Mouse (Mus musculus): ENCODE measurements around the gene Alg9. TPM values are rescaled to one million over a fixed set of nuclear protein-coding genes. Genes with fewer than 3 reads are reported as not detected.

The Alg9 gene
- polyA plus RNA-seq, 1 experiment from 2014 or later: 27.5 TPM

GRCm38 (mm10) chr9:50740867-50741784, 33.7 kb upstream of the Alg9 start:
- POLR2A ChIA-PET: interaction anchor here (1.2 to 1.4 kb wide), 2 partner anchors 14 to 26 kb away, joined by 3 to 6 read pairs; no protein-coding TSS in a partner anchor
- in situ Hi-C loops (cut with MboI; ENCODE audit: low pct_unique_long_range_greater_than_20kb): no loop called here
- CTCF ChIA-PET: interaction anchor here (0.8 to 3.0 kb wide), 5 partner anchors 9 to 21 kb away, joined by 3 to 11 read pairs (median 4); partner anchors contain the start of gene Hspb2
- no peak for DNase-seq (ENCODE audit: low read depth, low spot score)
- peak; percentile 70 for ATAC-seq
- H3K27me3 ChIP-seq: no peaks in the 10 kb centered on the region
- no peak for TF ChIP-seq CTCF (IDR thresholded peaks at IDR 0.05)

DNA sequence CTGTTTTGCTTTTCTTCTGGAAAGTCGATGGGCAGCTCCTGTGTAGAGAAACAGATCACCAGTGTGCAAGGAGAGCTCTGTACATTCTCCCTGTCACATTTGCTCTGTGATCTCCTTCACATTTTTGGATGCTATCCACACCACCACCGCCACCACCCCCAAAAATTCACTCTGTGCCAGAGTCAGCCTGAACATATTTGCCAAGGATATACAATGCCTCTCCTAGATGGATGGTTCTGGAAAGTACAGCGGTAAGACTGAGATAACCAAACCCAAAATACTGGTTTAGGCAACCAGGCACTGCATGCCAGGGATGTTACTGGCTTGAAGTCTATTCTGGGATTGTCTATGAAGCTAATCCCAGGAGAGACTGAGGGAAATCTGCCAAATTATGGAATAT, 32.6 kb upstream of the Alg9 start:
- ChIA-PET CTCF (interaction anchor here (0.7 to 3.0 kb wide), 5 partner anchors 10 to 26 kb away, joined by 3 to 11 read pairs (median 4); partner anchors contain the start of genes Fdxacb1 and Hspb2), POLR2A (interaction anchor here (1.2 kb wide), 1 partner anchor 15 kb away, joined by 3 read pairs; no protein-coding TSS in a partner anchor)
- in situ Hi-C loops (cut with MboI; ENCODE audit: low pct_unique_long_range_greater_than_20kb): no loop called here
- DNase-seq (ENCODE audit: low read depth, low spot score) (no peak), ATAC-seq (no peak)
- TF ChIP-seq CTCF (IDR thresholded peaks at IDR 0.05): no peak
- no peaks in the 10 kb centered on the region for H3K27me3 ChIP-seq

- no peaks in the 10 kb centered on the region for H3K27me3 ChIP-seq
- TF ChIP-seq CTCF (IDR thresholded peaks at IDR 0.05): no peak
- POLR2A ChIA-PET: no interaction called here
- no peak for DNase-seq (ENCODE audit: low read depth, low spot score)
- in situ Hi-C loops (cut with MboI; ENCODE audit: low pct_unique_long_range_greater_than_20kb): no loop called here
- ATAC-seq: no peak
- CTCF ChIA-PET: interaction anchor here (3.0 kb wide), 1 partner anchor 10 kb away, joined by 11 read pairs; the partner anchor contains the start of gene Hspb2
These were observed 32.1 kb upstream of the Alg9 start for GRCm38 (mm10) chr9:50742744-50743143.

- ATAC-seq: no peak
- POLR2A ChIA-PET: interaction anchor here (2.0 kb wide), 1 partner anchor 19 kb away, joined by 6 read pairs; no protein-coding TSS in a partner anchor
- DNase-seq (ENCODE audit: low read depth, low spot score): no peak
- in situ Hi-C loops (cut with MboI; ENCODE audit: low pct_unique_long_range_greater_than_20kb): no loop called here
- CTCF ChIA-PET: interaction anchor here (0.8 to 1.3 kb wide), 3 partner anchors 17 to 25 kb away, joined by 3 to 5 read pairs (median 4); no protein-coding TSS in a partner anchor
- H3K27me3 ChIP-seq: no peaks in the 10 kb centered on the region
- no peak for TF ChIP-seq CTCF (IDR thresholded peaks at IDR 0.05)
These were observed 29.0 kb upstream of the Alg9 start for GRCm38 (mm10) chr9:50745806-50746205.

- TF ChIP-seq CTCF (IDR thresholded peaks at IDR 0.05): no peak
- DNase-seq (ENCODE audit: low read depth, low spot score) (no peak), ATAC-seq (peak; percentile 41)
- ChIA-PET CTCF (interaction anchor here (0.8 to 1.3 kb wide), 3 partner anchors 16 to 24 kb away, joined by 3 to 5 read pairs (median 4); no protein-coding TSS in a partner anchor), POLR2A (interaction anchor here (2.0 kb wide), 1 partner anchor 19 kb away, joined by 6 read pairs; no protein-coding TSS in a partner anchor)
- in situ Hi-C loops (cut with MboI; ENCODE audit: low pct_unique_long_range_greater_than_20kb): no loop called here
- H3K27me3 ChIP-seq: no peaks in the 10 kb centered on the region
These were observed 28.6 kb upstream of the Alg9 start, which contains the start of gene 2310030G06Rik for GRCm38 (mm10) chr9:50746214-50746677. Gene 2310030G06Rik, minus strand, starts transcription at chr9:50746536.

GRCm38 (mm10) chr9:50750706-50751105, 24.1 kb upstream of the Alg9 start:
- ChIA-PET CTCF (no interaction called here), POLR2A (no interaction called here)
- no peaks in the 10 kb centered on the region for H3K27me3 ChIP-seq
- in situ Hi-C loops (cut with MboI; ENCODE audit: low pct_unique_long_range_greater_than_20kb): no loop called here
- no peak for TF ChIP-seq CTCF (IDR thresholded peaks at IDR 0.05)
- DNase-seq (ENCODE audit: low read depth, low spot score): no peak
- no peak for ATAC-seq

DNA sequence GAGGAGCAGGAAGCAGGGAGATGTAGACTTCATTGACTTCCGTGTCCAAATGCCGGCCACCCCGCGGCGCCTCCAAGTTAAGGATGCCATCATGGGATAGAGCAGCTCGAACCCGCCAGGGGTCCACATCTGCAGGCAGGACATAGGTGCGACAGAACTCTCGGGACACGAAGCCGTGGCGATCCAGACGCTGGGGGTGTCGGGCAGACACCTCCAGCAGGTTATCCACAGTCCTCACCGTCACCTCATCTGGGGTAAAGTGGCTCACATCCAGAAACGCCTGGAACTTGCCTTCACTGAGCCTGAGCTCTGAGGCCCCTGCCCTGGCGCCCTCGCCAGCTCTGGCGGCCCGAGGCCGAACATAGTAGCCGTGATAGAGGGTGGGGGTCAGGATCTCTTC, 23.5 kb upstream of the Alg9 start, which contains the start of gene Cryab:
Gene Cryab (plus strand): TSS at position 3 of the 400 bp plus-strand sequence.
- DNase-seq (ENCODE audit: low read depth, low spot score) (no peak), ATAC-seq (no peak)
- POLR2A ChIA-PET: no interaction called here
- TF ChIP-seq CTCF (IDR thresholded peaks at IDR 0.05): no peak
- CTCF ChIA-PET: no interaction called here
- in situ Hi-C loops (cut with MboI; ENCODE audit: low pct_unique_long_range_greater_than_20kb): no loop called here
- no peaks in the 10 kb centered on the region for H3K27me3 ChIP-seq

- in situ Hi-C loops (cut with MboI; ENCODE audit: low pct_unique_long_range_greater_than_20kb): no loop called here
- no peak for DNase-seq (ENCODE audit: low read depth, low spot score)
These were observed 22.7 kb upstream of the Alg9 start, which contains the start of gene Hspb2 for GRCm38 (mm10) chr9:50752054-50752602. Gene Hspb2, minus strand, starts transcription at chr9:50752354.

DNA sequence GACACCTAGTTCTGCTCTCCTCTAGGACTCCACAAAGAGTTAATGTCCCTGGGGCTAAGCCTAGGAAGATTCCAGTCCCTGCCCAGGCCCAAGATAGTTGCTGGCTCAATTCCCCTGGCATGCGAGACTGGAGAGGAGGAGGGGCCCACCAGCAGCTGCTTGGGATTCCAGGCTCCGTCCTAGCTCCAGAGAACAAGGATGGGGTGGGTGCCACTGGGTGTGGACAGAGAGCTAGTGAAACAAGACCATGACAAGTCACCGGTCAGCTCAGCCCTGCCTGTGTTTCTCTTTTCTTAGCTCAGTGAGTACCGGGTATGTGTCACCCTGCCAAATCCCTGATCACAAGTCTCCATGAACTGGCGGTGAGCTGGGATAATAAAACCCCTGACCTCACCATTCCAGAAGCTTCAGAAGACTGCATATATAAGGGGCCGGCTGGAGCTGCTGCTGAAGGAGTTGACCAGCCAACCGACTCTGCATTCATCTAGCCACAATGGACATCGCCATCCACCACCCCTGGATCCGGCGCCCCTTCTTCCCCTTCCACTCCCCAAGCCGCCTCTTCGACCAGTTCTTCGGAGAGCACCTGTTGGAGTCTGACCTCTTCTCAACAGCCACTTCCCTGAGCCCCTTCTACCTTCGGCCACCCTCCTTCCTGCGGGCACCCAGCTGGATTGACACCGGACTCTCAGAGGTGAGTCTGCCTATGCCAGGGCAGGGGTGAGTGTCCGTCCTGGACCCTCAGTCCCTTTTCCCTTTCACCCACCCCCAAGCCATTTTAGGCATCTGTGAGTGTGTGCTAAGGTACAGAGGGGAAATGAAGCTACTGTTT, 21.8 kb upstream of the Alg9 start:
- H3K27me3 ChIP-seq: no peaks in the 10 kb centered on the region
- ATAC-seq (peak; percentile 90), DNase-seq (ENCODE audit: low read depth, low spot score) (peak; percentile 95)
- POLR2A ChIA-PET: interaction anchor here (1.1 to 2.4 kb wide), 2 partner anchors 16 to 26 kb away, joined by 5 to 12 read pairs; no protein-coding TSS in a partner anchor
- no peak for TF ChIP-seq CTCF (IDR thresholded peaks at IDR 0.05)
- in situ Hi-C loops (cut with MboI; ENCODE audit: low pct_unique_long_range_greater_than_20kb): no loop called here
- CTCF ChIA-PET: interaction anchor here (0.7 to 4.5 kb wide), 8 partner anchors 10 to 44 kb away, joined by 3 to 33 read pairs (median 5); partner anchors contain the start of genes Dixdc1 and Fdxacb1

More at GRCm38 (mm10) chr9:50752054-50752602, 22.7 kb upstream of the Alg9 start, which contains the start of gene Hspb2:
- TF ChIP-seq CTCF (IDR thresholded peaks at IDR 0.05): no peak
- H3K27me3 ChIP-seq: no peaks in the 10 kb centered on the region
- ChIA-PET CTCF (interaction anchor here (1.1 to 4.5 kb wide), 6 partner anchors 10 to 43 kb away, joined by 3 to 33 read pairs (median 8); partner anchors contain the start of gene Fdxacb1), POLR2A (interaction anchor here (2.4 kb wide), 1 partner anchor 25 kb away, joined by 12 read pairs; no protein-coding TSS in a partner anchor)
- peak; percentile 13 for ATAC-seq
